Mouse (Mus musculus): ENCODE measurements around the gene Gm45021. TPM values are rescaled to one million over a fixed set of nuclear protein-coding genes. Genes with fewer than 3 reads are reported as not detected.

Gm45021 gene
- polyA plus RNA-seq (2015; fragmentation: Nextera tagmentation; extraction: Ambion mirVana), result not detected in 2 replicates

DNA sequence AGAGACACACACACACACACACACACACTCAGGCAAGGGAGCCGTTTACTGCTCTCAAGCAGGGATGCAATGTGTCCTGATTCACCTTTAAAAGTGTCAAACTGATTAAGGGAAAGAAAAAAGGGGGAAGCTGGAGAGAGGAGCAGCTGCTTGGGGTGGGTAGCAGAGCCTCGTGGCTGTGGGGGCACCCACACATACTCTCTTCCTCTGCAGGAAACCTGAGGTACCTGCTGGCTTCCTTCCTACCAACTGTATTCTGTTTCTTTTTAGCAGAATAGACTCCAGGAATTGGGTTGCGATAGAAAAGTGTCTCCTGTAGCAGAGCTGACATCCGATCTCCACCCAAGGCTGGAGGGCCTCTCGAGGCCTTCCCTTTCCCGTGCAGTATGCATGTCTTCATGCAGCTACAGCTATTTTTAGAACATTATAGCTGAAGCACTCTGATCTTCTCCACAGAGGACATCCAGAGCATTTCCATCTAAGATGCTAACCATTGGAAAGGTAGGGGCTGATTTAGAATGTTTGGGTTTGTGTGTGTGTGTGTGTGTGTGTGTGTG, at the start of gene Gm45021:
Gene Gm45021 (plus strand): TSS at position 417 of the 557 bp plus-strand sequence.
- no peak for ATAC-seq
- H3K27ac ChIP-seq (ENCODE audit: low read length), result no peak within 1 kb of the TSS
- H3K4me2 ChIP-seq (ENCODE audit: low read length), result no peak within 1 kb of the TSS
- no peaks in the 10 kb centered on the region for H3K36me3 ChIP-seq (ENCODE audit: control insufficient read depth, insufficient read depth)
- H3K9me3 ChIP-seq (ENCODE audit: control insufficient read depth, low read length), result no peaks in the 10 kb centered on the region
- WGBS, result 76% methylated on average over 6 of the region's 6 CpGs
- H3K4me1 ChIP-seq (replicated peaks; ENCODE audit: control insufficient read depth, insufficient read depth, low read length), result peaks cover 5% of the 10 kb centered on the region
- no peaks in the 10 kb centered on the region for H3K27me3 ChIP-seq (replicated peaks; ENCODE audit: control insufficient read depth, insufficient read depth, low read length)
- no peak within 1 kb of the TSS for H3K9ac ChIP-seq (replicated peaks; ENCODE audit: low read depth, low read length)
- H3K4me3 ChIP-seq (replicated peaks; ENCODE audit: low read length), result no peak within 1 kb of the TSS

DNA sequence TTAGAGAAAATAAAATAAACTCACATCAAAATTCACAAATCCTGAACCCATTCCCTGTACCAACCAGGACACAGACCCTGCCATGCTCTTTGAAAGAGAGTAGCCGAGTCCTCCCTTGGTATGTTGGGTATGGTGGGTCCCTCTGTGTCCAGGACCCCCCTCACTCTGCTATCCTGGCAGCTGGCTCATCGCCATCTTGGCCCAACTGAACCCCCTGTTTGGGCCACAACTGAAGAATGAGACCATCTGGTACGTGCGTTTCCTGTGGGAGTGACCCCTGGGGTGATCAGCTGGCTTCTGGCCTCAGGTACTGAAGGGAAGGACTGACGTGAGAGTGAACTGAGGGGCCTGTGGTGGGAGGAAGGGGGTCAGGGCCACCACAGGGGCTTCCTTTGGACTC, 49.5 kb upstream of the Gm45021 start:
- 72% methylated on average over 5 of the region's 5 CpGs for WGBS
- no peak for ATAC-seq

DNA sequence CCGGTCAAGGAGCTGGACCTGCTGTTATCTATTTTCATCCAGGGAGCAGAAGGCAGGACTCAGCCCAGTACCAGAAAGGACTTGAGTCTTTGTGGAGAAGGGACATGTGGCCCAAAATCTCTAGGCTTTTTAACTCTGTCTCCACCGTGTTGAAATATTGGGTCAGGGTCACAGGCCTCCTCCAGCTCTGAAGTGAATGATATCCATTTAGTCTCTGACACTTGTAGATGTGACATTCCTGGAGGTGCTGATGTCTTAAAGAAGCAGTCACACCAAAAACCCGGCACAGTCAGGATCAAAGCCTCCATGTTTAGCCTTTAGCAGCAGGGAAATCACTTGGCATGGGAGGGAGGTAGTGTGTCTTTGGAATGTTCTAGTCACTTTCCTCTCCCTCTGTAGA, 48.7 kb upstream of the Gm45021 start:
- peaks cover 19% of the 10 kb centered on the region for H3K4me1 ChIP-seq (replicated peaks; ENCODE audit: control insufficient read depth, insufficient read depth, low read length)
- H3K27ac ChIP-seq (ENCODE audit: low read length), result no peak overlapping the region
- H3K4me2 ChIP-seq (ENCODE audit: low read length), result no peak overlapping the region
- H3K9ac ChIP-seq (replicated peaks; ENCODE audit: low read depth, low read length), result no peak overlapping the region
- peaks cover 8% of the 10 kb centered on the region for H3K36me3 ChIP-seq (ENCODE audit: control insufficient read depth, insufficient read depth)
- no peaks in the 10 kb centered on the region for H3K9me3 ChIP-seq (ENCODE audit: control insufficient read depth, low read length)
- no peaks in the 10 kb centered on the region for H3K27me3 ChIP-seq (replicated peaks; ENCODE audit: control insufficient read depth, insufficient read depth, low read length)
- ATAC-seq, result no peak
- H3K4me3 ChIP-seq (replicated peaks; ENCODE audit: low read length), result no peak overlapping the region
- 89% methylated on average over 3 of the region's 3 CpGs for WGBS

More for the DNA sequence above, 49.5 kb upstream of the Gm45021 start:
- no peak overlapping the region for H3K9ac ChIP-seq (replicated peaks; ENCODE audit: low read depth, low read length)
- no peak overlapping the region for H3K4me2 ChIP-seq (ENCODE audit: low read length)
- no peaks in the 10 kb centered on the region for H3K9me3 ChIP-seq (ENCODE audit: control insufficient read depth, low read length)
- H3K36me3 ChIP-seq (ENCODE audit: control insufficient read depth, insufficient read depth), result peaks cover 8% of the 10 kb centered on the region
- peaks cover 19% of the 10 kb centered on the region for H3K4me1 ChIP-seq (replicated peaks; ENCODE audit: control insufficient read depth, insufficient read depth, low read length)
- H3K27ac ChIP-seq (ENCODE audit: low read length), result no peak overlapping the region
- no peaks in the 10 kb centered on the region for H3K27me3 ChIP-seq (replicated peaks; ENCODE audit: control insufficient read depth, insufficient read depth, low read length)
- H3K4me3 ChIP-seq (replicated peaks; ENCODE audit: low read length), result no peak overlapping the region

DNA sequence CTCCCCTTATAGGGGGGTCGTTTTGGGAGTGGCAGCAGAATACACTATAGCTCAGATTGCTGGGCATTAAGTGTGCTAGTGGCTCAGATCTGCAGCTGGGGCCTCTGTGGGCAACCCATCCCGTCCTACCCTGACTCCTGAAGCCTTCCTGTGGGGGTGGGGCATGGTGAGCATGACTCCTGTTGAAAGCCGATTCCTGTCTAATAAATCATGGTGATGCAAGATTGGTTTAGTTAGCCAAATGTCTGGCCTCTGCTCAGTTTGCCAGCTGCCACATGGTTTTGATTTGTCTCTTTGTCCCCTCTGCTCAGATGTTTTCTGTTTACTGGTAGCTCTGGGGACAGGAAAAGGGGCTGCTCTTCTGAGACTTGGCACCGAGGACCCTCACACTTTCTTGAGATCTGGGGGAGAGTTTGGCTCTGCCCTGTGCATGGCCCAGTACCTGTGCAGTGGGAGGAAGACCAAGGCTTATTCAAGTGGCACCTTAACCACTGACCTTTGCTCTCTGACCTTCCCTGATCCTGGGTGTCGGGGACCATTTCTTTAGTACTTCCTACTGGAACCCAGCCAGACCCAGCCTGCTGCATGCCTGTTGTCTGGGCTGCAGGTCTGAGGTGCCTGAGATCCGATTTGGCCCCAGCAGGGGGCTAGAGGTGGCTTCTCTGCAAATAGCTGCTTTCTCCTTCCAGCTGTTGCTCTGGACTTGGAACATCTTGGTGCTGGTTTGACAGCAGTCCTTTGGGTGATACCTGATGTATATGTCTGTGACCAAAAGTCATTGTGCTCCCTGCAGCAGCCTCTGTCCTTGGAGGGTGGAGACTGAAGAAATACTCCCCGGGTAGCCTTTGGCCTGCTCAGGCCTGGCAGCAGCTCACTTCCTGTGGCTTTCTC, 47.6 kb upstream of the Gm45021 start:
- 71% methylated on average over 7 of the region's 7 CpGs for WGBS
- peaks cover 8% of the 10 kb centered on the region for H3K36me3 ChIP-seq (ENCODE audit: control insufficient read depth, insufficient read depth)
- H3K27ac ChIP-seq (ENCODE audit: low read length), result no peak overlapping the region
- ATAC-seq, result no peak
- H3K4me1 ChIP-seq (replicated peaks; ENCODE audit: control insufficient read depth, insufficient read depth, low read length), result peaks cover 17% of the 10 kb centered on the region
- no peak overlapping the region for H3K4me2 ChIP-seq (ENCODE audit: low read length)
- no peak overlapping the region for H3K9ac ChIP-seq (replicated peaks; ENCODE audit: low read depth, low read length)
- no peaks in the 10 kb centered on the region for H3K27me3 ChIP-seq (replicated peaks; ENCODE audit: control insufficient read depth, insufficient read depth, low read length)
- H3K4me3 ChIP-seq (replicated peaks; ENCODE audit: low read length), result no peak overlapping the region
- H3K9me3 ChIP-seq (ENCODE audit: control insufficient read depth, low read length), result no peaks in the 10 kb centered on the region

DNA sequence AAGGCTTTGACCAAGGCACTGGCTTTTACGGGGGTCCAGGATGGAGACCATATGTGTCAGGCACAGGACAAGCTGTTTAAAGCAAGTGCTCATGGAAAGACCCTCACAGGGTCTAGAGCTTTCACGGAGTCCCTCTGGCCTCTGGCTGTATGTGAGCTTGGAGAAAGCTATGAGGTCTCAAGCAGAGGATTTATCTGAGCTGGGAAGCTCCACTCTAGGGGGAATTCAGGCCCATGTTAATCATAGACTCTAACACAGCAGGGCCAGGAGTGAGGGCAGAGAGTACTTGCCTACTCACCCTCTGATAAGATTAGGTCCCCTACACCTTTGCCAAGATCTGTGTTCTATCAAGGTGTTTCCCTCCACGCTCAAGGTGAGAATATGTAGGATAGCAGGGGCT, 46.8 kb upstream of the Gm45021 start:
- peaks cover 15% of the 10 kb centered on the region for H3K4me1 ChIP-seq (replicated peaks; ENCODE audit: control insufficient read depth, insufficient read depth, low read length)
- WGBS, result 94% methylated on average over 3 of the region's 3 CpGs
- no peak overlapping the region for H3K27ac ChIP-seq (ENCODE audit: low read length)
- H3K27me3 ChIP-seq (replicated peaks; ENCODE audit: control insufficient read depth, insufficient read depth, low read length), result no peaks in the 10 kb centered on the region
- no peak overlapping the region for H3K9ac ChIP-seq (replicated peaks; ENCODE audit: low read depth, low read length)
- no peak overlapping the region for H3K4me2 ChIP-seq (ENCODE audit: low read length)
- H3K9me3 ChIP-seq (ENCODE audit: control insufficient read depth, low read length), result no peaks in the 10 kb centered on the region
- H3K36me3 ChIP-seq (ENCODE audit: control insufficient read depth, insufficient read depth), result peaks cover 8% of the 10 kb centered on the region
- ATAC-seq, result no peak
- H3K4me3 ChIP-seq (replicated peaks; ENCODE audit: low read length), result no peak overlapping the region

DNA sequence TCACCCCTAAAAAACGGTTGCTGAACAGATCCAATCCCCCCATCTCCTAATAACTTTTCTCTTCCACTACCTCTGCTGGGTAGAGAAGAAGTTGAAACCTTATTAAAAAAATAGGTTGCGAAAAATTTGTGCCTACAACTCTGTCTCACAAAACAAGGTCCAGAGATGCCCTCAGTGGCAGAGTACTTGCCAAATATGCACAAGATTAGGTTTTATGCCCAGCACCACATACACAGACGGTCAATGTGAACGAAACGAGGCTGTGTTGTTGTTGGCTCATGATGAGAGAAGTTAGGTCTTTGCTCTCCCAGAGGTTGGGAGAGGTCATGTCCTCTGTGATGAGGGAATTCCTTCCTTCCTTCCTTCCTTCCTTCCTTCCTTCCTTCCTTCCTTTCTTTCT, 44.2 kb upstream of the Gm45021 start:
- Histone ChIP-seq H3K4me1 (replicated peaks; ENCODE audit: control insufficient read depth, insufficient read depth, low read length) (no peaks in the 10 kb centered on the region), H3K9me3 (ENCODE audit: control insufficient read depth, low read length) (no peaks in the 10 kb centered on the region), H3K4me2 (ENCODE audit: low read length) (no peak overlapping the region), H3K9ac (replicated peaks; ENCODE audit: low read depth, low read length) (no peak overlapping the region), H3K36me3 (ENCODE audit: control insufficient read depth, insufficient read depth) (peaks cover 7% of the 10 kb centered on the region), H3K27ac (ENCODE audit: low read length) (no peak overlapping the region), H3K27me3 (replicated peaks; ENCODE audit: control insufficient read depth, insufficient read depth, low read length) (no peaks in the 10 kb centered on the region), H3K4me3 (replicated peaks; ENCODE audit: low read length) (no peak overlapping the region)
- ATAC-seq, result no peak
- WGBS, result 80% methylated on average over 5 of the region's 5 CpGs

DNA sequence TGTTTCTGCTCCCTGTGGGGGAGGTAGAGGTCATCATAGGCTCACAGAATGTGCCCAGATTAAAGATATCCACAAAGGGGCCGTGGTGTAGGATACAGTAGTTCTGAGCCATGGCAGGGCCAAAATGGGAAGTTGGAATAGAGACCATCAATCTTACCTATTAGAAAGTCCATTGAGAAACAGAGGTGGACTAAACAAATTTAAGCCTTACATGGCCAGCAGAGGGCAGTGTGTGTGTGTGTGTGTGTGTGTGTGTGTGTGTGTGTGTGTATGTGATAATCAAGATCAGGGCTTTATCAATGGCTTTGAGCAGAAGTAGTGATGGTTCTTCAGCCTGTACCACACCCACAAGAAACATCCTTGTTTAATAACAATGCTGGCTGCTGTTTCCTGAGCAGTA, 43.1 kb upstream of the Gm45021 start:
- H3K4me3 ChIP-seq (replicated peaks; ENCODE audit: low read length), result no peak overlapping the region
- no peak overlapping the region for H3K4me2 ChIP-seq (ENCODE audit: low read length)
- H3K36me3 ChIP-seq (ENCODE audit: control insufficient read depth, insufficient read depth), result no peaks in the 10 kb centered on the region
- H3K27ac ChIP-seq (ENCODE audit: low read length), result no peak overlapping the region
- H3K4me1 ChIP-seq (replicated peaks; ENCODE audit: control insufficient read depth, insufficient read depth, low read length), result no peaks in the 10 kb centered on the region
- no peaks in the 10 kb centered on the region for H3K9me3 ChIP-seq (ENCODE audit: control insufficient read depth, low read length)
- no peak for ATAC-seq
- H3K27me3 ChIP-seq (replicated peaks; ENCODE audit: control insufficient read depth, insufficient read depth, low read length), result no peaks in the 10 kb centered on the region
- H3K9ac ChIP-seq (replicated peaks; ENCODE audit: low read depth, low read length), result no peak overlapping the region
- WGBS, result 54% methylated on average over 1 of the region's 1 CpGs

DNA sequence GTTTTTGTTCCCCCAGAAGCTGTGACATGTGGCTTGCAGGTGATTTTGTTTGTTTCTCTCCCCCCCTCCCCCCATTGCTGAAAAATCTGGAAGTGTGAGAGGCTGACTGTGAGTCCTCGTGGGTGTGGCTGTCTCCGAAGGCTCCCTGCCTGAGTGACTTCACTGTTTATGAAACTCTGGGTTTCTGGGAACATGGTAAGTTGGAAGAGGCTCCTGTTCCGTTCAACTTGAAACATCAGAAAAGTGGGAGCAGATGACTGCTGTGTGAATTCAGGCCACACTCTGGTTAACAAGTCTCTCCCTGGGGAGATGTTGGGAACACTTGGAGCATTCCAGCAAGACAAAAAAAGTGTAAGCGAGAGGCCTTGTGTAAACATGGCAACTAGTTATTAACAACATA, 42.6 kb upstream of the Gm45021 start:
- no peak overlapping the region for H3K9ac ChIP-seq (replicated peaks; ENCODE audit: low read depth, low read length)
- no peaks in the 10 kb centered on the region for H3K36me3 ChIP-seq (ENCODE audit: control insufficient read depth, insufficient read depth)
- H3K27me3 ChIP-seq (replicated peaks; ENCODE audit: control insufficient read depth, insufficient read depth, low read length), result no peaks in the 10 kb centered on the region
- no peaks in the 10 kb centered on the region for H3K9me3 ChIP-seq (ENCODE audit: control insufficient read depth, low read length)
- no peak overlapping the region for H3K4me3 ChIP-seq (replicated peaks; ENCODE audit: low read length)
- 77% methylated on average over 4 of the region's 4 CpGs for WGBS
- H3K4me1 ChIP-seq (replicated peaks; ENCODE audit: control insufficient read depth, insufficient read depth, low read length), result no peaks in the 10 kb centered on the region
- no peak for ATAC-seq
- H3K27ac ChIP-seq (ENCODE audit: low read length), result no peak overlapping the region
- H3K4me2 ChIP-seq (ENCODE audit: low read length), result no peak overlapping the region

DNA sequence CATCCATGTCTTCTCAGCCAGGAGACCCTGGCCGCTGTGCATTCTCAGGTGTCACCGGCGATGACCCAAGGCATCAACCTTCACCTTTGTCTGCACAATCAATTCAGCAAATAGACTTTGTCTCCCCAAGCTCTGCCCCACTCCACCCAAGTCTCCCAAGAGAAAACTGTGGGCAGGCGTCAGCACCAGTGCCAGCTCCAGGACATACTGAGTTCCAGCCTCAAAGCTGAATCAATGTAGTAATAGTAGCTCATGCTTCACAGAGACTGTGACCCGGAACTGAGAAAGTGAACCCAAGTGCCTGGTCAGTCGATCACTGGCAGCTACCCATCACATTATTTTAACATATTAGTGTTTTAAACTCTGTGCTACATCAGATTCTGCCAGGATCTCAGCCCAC, 41.1 kb upstream of the Gm45021 start:
- no peak overlapping the region for H3K4me3 ChIP-seq (replicated peaks; ENCODE audit: low read length)
- 90% methylated on average over 6 of the region's 6 CpGs for WGBS
- no peak for ATAC-seq
- no peak overlapping the region for H3K27ac ChIP-seq (ENCODE audit: low read length)
- H3K4me1 ChIP-seq (replicated peaks; ENCODE audit: control insufficient read depth, insufficient read depth, low read length), result no peaks in the 10 kb centered on the region
- H3K9me3 ChIP-seq (ENCODE audit: control insufficient read depth, low read length), result no peaks in the 10 kb centered on the region
- no peaks in the 10 kb centered on the region for H3K36me3 ChIP-seq (ENCODE audit: control insufficient read depth, insufficient read depth)
- no peak overlapping the region for H3K4me2 ChIP-seq (ENCODE audit: low read length)
- no peak overlapping the region for H3K9ac ChIP-seq (replicated peaks; ENCODE audit: low read depth, low read length)
- H3K27me3 ChIP-seq (replicated peaks; ENCODE audit: control insufficient read depth, insufficient read depth, low read length), result no peaks in the 10 kb centered on the region

All from forebrain, embryonic 16.5 days (tissue).